Mouse (Mus musculus) retina, adult 2 months (tissue): Measurements from ENCODE around the gene Tmem38b.

Source experiments
- DNase-seq: peaks from one replicate; pipeline ENCODE4 v3.0.0-alpha.2; 2012; ENCODE audit warnings: low read depth, low spot score

Tmem38b gene

GRCm38 (mm10) chr4:53884351-53885245 lies 58.8 kb downstream of the Tmem38b start:
- DNase-seq, result peak; percentile 15

- DNase-seq, result no peak
These were observed 60.7 kb downstream of the Tmem38b start for GRCm38 (mm10) chr4:53886342-53887088.

GRCm38 (mm10) chr4:53895335-53895734 lies 69.5 kb downstream of the Tmem38b start:
- no peak for DNase-seq

- no peak for DNase-seq
These were observed 70.4 kb downstream of the Tmem38b start for GRCm38 (mm10) chr4:53896150-53896833.

GRCm38 (mm10) chr4:53900386-53900971 lies 74.6 kb downstream of the Tmem38b start:
- DNase-seq, result no peak

GRCm38 (mm10) chr4:53904335-53904734 lies 78.5 kb downstream of the Tmem38b start:
- no peak for DNase-seq

GRCm38 (mm10) chr4:53905537-53905936 lies 79.7 kb downstream of the Tmem38b start:
- no peak for DNase-seq

GRCm38 (mm10) chr4:53907071-53907470 lies 81.2 kb downstream of the Tmem38b start:
- no peak for DNase-seq
